Mouse (Mus musculus) erythroid progenitor cell, adult 5-6 weeks (primary cell): Measurements from ENCODE around the gene Cma1. TPM values are rescaled to one million over a fixed set of nuclear protein-coding genes. Genes with fewer than 3 reads are reported as not detected.

Source experiments
- ATAC-seq: replicated peaks from 2 replicates; pipeline ENCODE4 v1.8.0; 2016; ENCODE audit warnings: moderate number of reproducible peaks, mild to moderate bottlenecking, moderate TSS enrichment, inconsistent platforms; ENCODE audit not compliant: poor library complexity, low FRiP score, severe bottlenecking
- total RNA-seq, 2 experiments: library from RNA; stranded (forward) in 1 of 2; stranded (reverse) in 1 of 2; fragments of 150-400 nt in 1 of 2; fragments of 186-747, 209-891 nt in 1 of 2; gene quantifications; 2 replicates each; pipeline versions ENCODE4 v1.2.3 to v1.2.4; 2015 to 2017; ENCODE audit warnings: low replicate concordance in 2 of 2

Gene Cma1
- total RNA-seq, 2 experiments from 2014 or later = not detected

- no peak for ATAC-seq
These were observed 46.8 kb downstream of the Cma1 start for GRCm38 (mm10) chr14:55897671-55898070.

Other genes with a start within 250 kb of the Cma1 start
- gene Tgm1, start 230.7 kb downstream of the Cma1 start, total RNA-seq (2015; ENCODE audit: low replicate concordance) = 1.4 and 4.6 TPM in 2 replicates
- gene Tgm1, start 230.7 kb downstream of the Cma1 start, total RNA-seq (2017; ENCODE audit: low replicate concordance) = 1.8 TPM in 1 of 2 replicates, not detected in the other
- 2.9 and 6.3 TPM in 2 replicates for gene Rabggta, start 222.4 kb downstream of the Cma1 start, total RNA-seq (2015; ENCODE audit: low replicate concordance)
- 6.0 TPM in 1 of 2 replicates, not detected in the other for gene Rabggta, start 222.4 kb downstream of the Cma1 start, total RNA-seq (2017; ENCODE audit: low replicate concordance)
- gene Dhrs1, start 199.0 kb downstream of the Cma1 start, total RNA-seq (2015; ENCODE audit: low replicate concordance) = 6.7 and 39.3 TPM in 2 replicates
- 0.76 and 10.4 TPM in 2 replicates for gene Dhrs1, start 199.0 kb downstream of the Cma1 start, total RNA-seq (2017; ENCODE audit: low replicate concordance)
- 5.9 and 8.6 TPM in 2 replicates for gene Nop9, start 199.0 kb downstream of the Cma1 start, total RNA-seq (2015; ENCODE audit: low replicate concordance)
- 7.2 and 11.7 TPM in 2 replicates for gene Nop9, start 199.0 kb downstream of the Cma1 start, total RNA-seq (2017; ENCODE audit: low replicate concordance)
- not detected in 2 replicates for gene Cideb, start 186.2 kb downstream of the Cma1 start, total RNA-seq (2015; ENCODE audit: low replicate concordance)
- not detected in 2 replicates for gene Cideb, start 186.2 kb downstream of the Cma1 start, total RNA-seq (2017; ENCODE audit: low replicate concordance)
- gene Ltb4r2, start 183.2 kb downstream of the Cma1 start, total RNA-seq (2015; ENCODE audit: low replicate concordance) = not detected in 2 replicates
- gene Ltb4r2, start 183.2 kb downstream of the Cma1 start, total RNA-seq (2017; ENCODE audit: low replicate concordance) = not detected in 2 replicates
- gene Ltb4r1, start 178.7 kb downstream of the Cma1 start, total RNA-seq (2015; ENCODE audit: low replicate concordance) = 8.8 and 11.9 TPM in 2 replicates
- 2.8 and 8.9 TPM in 2 replicates for gene Ltb4r1, start 178.7 kb downstream of the Cma1 start, total RNA-seq (2017; ENCODE audit: low replicate concordance)
- not detected in 2 replicates for gene Adcy4, start 160.6 kb downstream of the Cma1 start, total RNA-seq (2015; ENCODE audit: low replicate concordance)
- gene Adcy4, start 160.6 kb downstream of the Cma1 start, total RNA-seq (2017; ENCODE audit: low replicate concordance) = not detected in 2 replicates
- 18.4 and 28.1 TPM in 2 replicates for gene Ripk3, start 155.8 kb downstream of the Cma1 start, total RNA-seq (2015; ENCODE audit: low replicate concordance)
- gene Ripk3, start 155.8 kb downstream of the Cma1 start, total RNA-seq (2017; ENCODE audit: low replicate concordance) = 2.3 and 33.1 TPM in 2 replicates
- gene Nfatc4, start 121.5 kb downstream of the Cma1 start, total RNA-seq (2015; ENCODE audit: low replicate concordance) = not detected in 2 replicates
- not detected in 2 replicates for gene Nfatc4, start 121.5 kb downstream of the Cma1 start, total RNA-seq (2017; ENCODE audit: low replicate concordance)
- gene Nynrin, start 90.7 kb downstream of the Cma1 start, total RNA-seq (2015; ENCODE audit: low replicate concordance) = under 0.01 and 4.2 TPM in 2 replicates
- 0.26 and 0.45 TPM in 2 replicates for gene Nynrin, start 90.7 kb downstream of the Cma1 start, total RNA-seq (2017; ENCODE audit: low replicate concordance)
- 0.42 TPM in 1 of 2 replicates, not detected in the other for gene Cbln3, start 60.3 kb downstream of the Cma1 start, total RNA-seq (2015; ENCODE audit: low replicate concordance)
- gene Cbln3, start 60.3 kb downstream of the Cma1 start, total RNA-seq (2017; ENCODE audit: low replicate concordance) = not detected in 2 replicates
- gene Khnyn, start 59.7 kb downstream of the Cma1 start, total RNA-seq (2015; ENCODE audit: low replicate concordance) = 3.2 and 3.8 TPM in 2 replicates
- 5.0 and 8.1 TPM in 2 replicates for gene Khnyn, start 59.7 kb downstream of the Cma1 start, total RNA-seq (2017; ENCODE audit: low replicate concordance)
- 5.4 and 5.9 TPM in 2 replicates for gene Sdr39u1, start 44.4 kb downstream of the Cma1 start, total RNA-seq (2015; ENCODE audit: low replicate concordance)
- gene Sdr39u1, start 44.4 kb downstream of the Cma1 start, total RNA-seq (2017; ENCODE audit: low replicate concordance) = 0.64 TPM in 1 of 2 replicates, not detected in the other
- not detected in 2 replicates for gene Cma2, start 6.3 kb upstream of the Cma1 start, total RNA-seq (2015; ENCODE audit: low replicate concordance)
- not detected in 2 replicates for gene Cma2, start 6.3 kb upstream of the Cma1 start, total RNA-seq (2017; ENCODE audit: low replicate concordance)
- not detected in 2 replicates for gene Mcpt1, start 73.3 kb upstream of the Cma1 start, total RNA-seq (2015; ENCODE audit: low replicate concordance)
- gene Mcpt1, start 73.3 kb upstream of the Cma1 start, total RNA-seq (2017; ENCODE audit: low replicate concordance) = 1.8 TPM in 1 of 2 replicates, not detected in the other
- gene Mcpt9, start 85.8 kb upstream of the Cma1 start, total RNA-seq (2015; ENCODE audit: low replicate concordance) = not detected in 2 replicates
- not detected in 2 replicates for gene Mcpt9, start 85.8 kb upstream of the Cma1 start, total RNA-seq (2017; ENCODE audit: low replicate concordance)
- gene Mcpt2, start 97.4 kb upstream of the Cma1 start, total RNA-seq (2015; ENCODE audit: low replicate concordance) = not detected in 2 replicates
- gene Mcpt2, start 97.4 kb upstream of the Cma1 start, total RNA-seq (2017; ENCODE audit: low replicate concordance) = not detected in 2 replicates
- gene Mcpt4, start 117.6 kb upstream of the Cma1 start, total RNA-seq (2015; ENCODE audit: low replicate concordance) = not detected in 2 replicates
- not detected in 2 replicates for gene Mcpt4, start 117.6 kb upstream of the Cma1 start, total RNA-seq (2017; ENCODE audit: low replicate concordance)
- gene Mcpt8, start 140.6 kb upstream of the Cma1 start, total RNA-seq (2015; ENCODE audit: low replicate concordance) = 169 and 180 TPM in 2 replicates
- 49.1 and 57.2 TPM in 2 replicates for gene Mcpt8, start 140.6 kb upstream of the Cma1 start, total RNA-seq (2017; ENCODE audit: low replicate concordance)
- 241 and 321 TPM in 2 replicates for gene Ctsg, start 157.9 kb upstream of the Cma1 start, total RNA-seq (2015; ENCODE audit: low replicate concordance)
- gene Ctsg, start 157.9 kb upstream of the Cma1 start, total RNA-seq (2017; ENCODE audit: low replicate concordance) = 119 and 142 TPM in 2 replicates
- gene Gzme, start 175.9 kb upstream of the Cma1 start, total RNA-seq (2015; ENCODE audit: low replicate concordance) = not detected in 2 replicates
- gene Gzme, start 175.9 kb upstream of the Cma1 start, total RNA-seq (2017; ENCODE audit: low replicate concordance) = not detected in 2 replicates
- gene Gzmd, start 187.9 kb upstream of the Cma1 start, total RNA-seq (2015; ENCODE audit: low replicate concordance) = not detected in 2 replicates
- not detected in 2 replicates for gene Gzmd, start 187.9 kb upstream of the Cma1 start, total RNA-seq (2017; ENCODE audit: low replicate concordance)
- gene Gzmg, start 214.9 kb upstream of the Cma1 start, total RNA-seq (2015; ENCODE audit: low replicate concordance) = not detected in 2 replicates
- not detected in 2 replicates for gene Gzmg, start 214.9 kb upstream of the Cma1 start, total RNA-seq (2017; ENCODE audit: low replicate concordance)
- gene Gzmn, start 229.9 kb upstream of the Cma1 start, total RNA-seq (2015; ENCODE audit: low replicate concordance) = not detected in 2 replicates
- not detected in 2 replicates for gene Gzmn, start 229.9 kb upstream of the Cma1 start, total RNA-seq (2017; ENCODE audit: low replicate concordance)